In genomic region chr2:11118625-11119024, GRCm38 (mm10) we compare ENCODE assay signal across 19 mouse cellular contexts. TPM values are rescaled to one million over a fixed set of nuclear protein-coding genes. Genes with fewer than 3 reads are reported as not detected.
DNase-seq lines count a peak whose midpoint lies in the region; ATAC-seq and TF ChIP-seq lines count a peak whose summit lies in the region.
"Had no signal": no experiment of that assay in that cellular context is flagged by ENCODE, and none has a peak within 500 bp of the region (broad histone marks: within the 10 kb centered on the region; RNA-seq: fewer than 3 reads in every experiment).

No protein-coding gene starts in this region.

- no peaks in the 10 kb centered on the region for H3K36me3 ChIP-seq in heart, embryonic 11.5 days (ENCODE audit: control insufficient read depth, insufficient read depth, low read length)
- no peaks in the 10 kb centered on the region for H3K36me3 ChIP-seq in midbrain, postnatal 0 days (ENCODE audit: insufficient read depth, low read length)
- H3K36me3 ChIP-seq: embryonic facial prominence, embryonic 15.5 days; forebrain, embryonic 15.5 days; heart, embryonic 13.5 days; hindbrain, embryonic 12.5 days; midbrain, embryonic 13.5 days had no signal

- TF ChIP-seq CTCF in midbrain, postnatal 0 days (IDR thresholded peaks at IDR 0.05) = no peak

- no peaks in the 10 kb centered on the region for H3K4me1 ChIP-seq in heart, embryonic 11.5 days (ENCODE audit: control insufficient read depth, insufficient read depth, low read length)
- no peaks in the 10 kb centered on the region for H3K4me1 ChIP-seq in midbrain, postnatal 0 days (ENCODE audit: insufficient read depth, low read length)
- H3K4me1 ChIP-seq: embryonic facial prominence, embryonic 15.5 days; forebrain, embryonic 15.5 days; heart, embryonic 13.5 days; hindbrain, embryonic 12.5 days; midbrain, embryonic 13.5 days had no signal

- 78% methylated on average over 1 of the region's 1 CpGs for WGBS in heart, embryonic 11.5 days (ENCODE audit: insufficient replicate concordance)
- WGBS in midbrain, postnatal 0 days = 94% methylated on average over 1 of the region's 1 CpGs

- no peak for ATAC-seq in heart, embryonic 11.5 days (replicated peaks; ENCODE audit: insufficient number of reproducible peaks, low FRiP score, low TSS enrichment)
- peak; percentile 92 for ATAC-seq in activated CD4-positive, CD25-positive, alpha-beta regulatory T cell, adult 4 months
- no peak for ATAC-seq in midbrain, postnatal 0 days (ENCODE audit: low FRiP score)
- ATAC-seq: forebrain, embryonic 15.5 days; midbrain, embryonic 13.5 days had no signal

- H3K4me3 ChIP-seq in heart, embryonic 11.5 days (ENCODE audit: low read depth, low read length) = no peak overlapping the region
- no peak overlapping the region for H3K4me3 ChIP-seq in midbrain, postnatal 0 days (ENCODE audit: low read depth, low read length)
- H3K4me3 ChIP-seq: embryonic facial prominence, embryonic 15.5 days; forebrain, embryonic 15.5 days; heart, embryonic 13.5 days; hindbrain, embryonic 12.5 days; megakaryocyte, embryonic 14.5 days; midbrain, embryonic 13.5 days had no signal

- peak; percentile 15 for DNase-seq in heart, adult 11 months
- peak; percentile 80 for DNase-seq in CD4-positive helper T cell, adult 2 months (ENCODE audit: low read depth, low spot score)
- DNase-seq in naive thymus-derived CD4-positive, alpha-beta T cell, adult 2 months (ENCODE audit: low read depth) = peak; percentile 84
- no peak for DNase-seq in left cerebral cortex, postnatal 36 days (ENCODE audit: low spot score in 2 of 2)
- no peak for DNase-seq in midbrain, postnatal 0 days (ENCODE audit: low spot score)
- no peak for DNase-seq in spleen, postnatal 10 days (ENCODE audit: low spot score in 2 of 2)
- DNase-seq: adrenal gland, postnatal 14 days; cerebellum, adult 9-10 months; gastrocnemius, postnatal 10 days; heart, adult 18-20 months; heart, postnatal 14 days had no signal

- no peak overlapping the region for H3K4me2 ChIP-seq in heart, embryonic 11.5 days
- no peak overlapping the region for H3K4me2 ChIP-seq in midbrain, postnatal 0 days (ENCODE audit: low read depth, low read length, poor library complexity, severe bottlenecking)
- H3K4me2 ChIP-seq: embryonic facial prominence, embryonic 15.5 days; forebrain, embryonic 15.5 days; heart, embryonic 13.5 days; hindbrain, embryonic 12.5 days; midbrain, embryonic 13.5 days had no signal

- no peaks in the 10 kb centered on the region for H3K9me3 ChIP-seq in heart, embryonic 11.5 days (replicated peaks; ENCODE audit: control insufficient read depth, low read length)
- H3K9me3 ChIP-seq in midbrain, postnatal 0 days (ENCODE audit: low read length) = no peaks in the 10 kb centered on the region
- H3K9me3 ChIP-seq: embryonic facial prominence, embryonic 15.5 days; forebrain, embryonic 15.5 days; heart, embryonic 13.5 days; hindbrain, embryonic 12.5 days; megakaryocyte, embryonic 14.5 days; midbrain, embryonic 13.5 days had no signal

- no peak overlapping the region for H3K27ac ChIP-seq in heart, embryonic 11.5 days (ENCODE audit: low read depth, low read length)
- no peak overlapping the region for H3K27ac ChIP-seq in midbrain, postnatal 0 days (ENCODE audit: low read depth, low read length)
- H3K27ac ChIP-seq: embryonic facial prominence, embryonic 15.5 days; forebrain, embryonic 15.5 days; heart, embryonic 13.5 days; hindbrain, embryonic 12.5 days; midbrain, embryonic 13.5 days had no signal

- intact Hi-C loops in left cerebral cortex, postnatal 36 days (cut with DNase I) = no loop called here

- H3K9ac ChIP-seq in heart, embryonic 11.5 days (ENCODE audit: low read depth, low read length) = no peak overlapping the region
- no peak overlapping the region for H3K9ac ChIP-seq in midbrain, postnatal 0 days (replicated peaks; ENCODE audit: low read length, poor library complexity, severe bottlenecking)
- H3K9ac ChIP-seq: embryonic facial prominence, embryonic 15.5 days; forebrain, embryonic 15.5 days; heart, embryonic 13.5 days; hindbrain, embryonic 12.5 days; midbrain, embryonic 13.5 days had no signal

- no peaks in the 10 kb centered on the region for H3K27me3 ChIP-seq in heart, embryonic 11.5 days (ENCODE audit: control insufficient read depth, insufficient read depth, low read length)
- no peaks in the 10 kb centered on the region for H3K27me3 ChIP-seq in midbrain, postnatal 0 days (ENCODE audit: insufficient read depth, low read length)
- H3K27me3 ChIP-seq: embryonic facial prominence, embryonic 15.5 days; forebrain, embryonic 15.5 days; heart, embryonic 13.5 days; hindbrain, embryonic 12.5 days; megakaryocyte, embryonic 14.5 days; midbrain, embryonic 13.5 days had no signal

RNA-seq across cellular contexts. Expression of gene Prkcq, which starts 53.3 kb away (rescaled TPM):
- 1.7 and 2.3 TPM in 2 replicates for polyA plus RNA-seq in heart, embryonic 11.5 days (2014; fragmentation: Nextera tagmentation; extraction: Ambion mirVana)
- 100 to 1,000 TPM; 118 to 125 TPM for polyA plus RNA-seq in activated CD4-positive, CD25-positive, alpha-beta regulatory T cell, adult 4 months (2017; shearing (Covaris generic))
- 1 to 10 TPM; 8.1 to 9.5 TPM for total RNA-seq in left cerebral cortex, postnatal 36 days (2021)
- total RNA-seq in midbrain, postnatal 0 days (2014; rRNA removed) = 6.9 and 8.2 TPM in 2 replicates
- 7.1 and 8.4 TPM in 2 replicates for polyA plus RNA-seq in midbrain, postnatal 0 days (2015; fragmentation: Nextera tagmentation; extraction: Ambion mirVana)

Comparison
In these comparisons a context has a peak if more than half of its experiments do, and no peak if none do; other contexts are left out.
1. DNase-seq: peak in heart, adult 11 months (single experiment), CD4-positive helper T cell, adult 2 months (single experiment) and naive thymus-derived CD4-positive, alpha-beta T cell, adult 2 months (single experiment); none in left cerebral cortex, postnatal 36 days (0 of 2), midbrain, postnatal 0 days (single experiment) and spleen, postnatal 10 days (0 of 2).
2. RNA of gene Prkcq, which starts 53.3 kb away (polyA plus RNA-seq): 118 to 125 TPM in activated CD4-positive, CD25-positive, alpha-beta regulatory T cell, adult 4 months; 7.1 to 8.4 TPM in midbrain, postnatal 0 days and 1.7 to 2.3 TPM in heart, embryonic 11.5 days; every median in the first group is over 10 times any median in the second.